8 mouse cellular contexts compared by ENCODE assay signal in the genomic region with DNA sequence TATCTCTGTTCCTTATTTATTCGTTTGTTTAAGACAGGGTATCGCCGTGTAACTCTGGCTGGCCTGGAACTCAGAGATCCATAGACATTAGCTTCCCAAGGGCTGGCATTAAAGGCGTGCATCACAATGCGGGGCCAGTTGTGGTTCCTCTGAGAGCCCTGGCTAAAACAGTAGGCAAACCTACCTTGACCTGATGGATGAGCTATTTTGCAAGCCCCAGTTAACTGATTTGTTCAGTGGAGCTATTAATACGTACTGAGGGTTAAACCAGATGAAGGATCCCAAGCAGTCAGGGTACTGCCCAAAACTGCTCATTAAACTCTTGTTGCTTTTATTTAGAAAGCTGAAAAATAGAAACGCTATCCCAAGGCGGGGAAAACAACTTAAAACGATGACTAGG. TPM values are rescaled to one million over a fixed set of nuclear protein-coding genes. Genes with fewer than 3 reads are reported as not detected.
DNase-seq lines count a peak whose midpoint lies in the region; ATAC-seq lines count a peak whose summit lies in the region.

No protein-coding gene starts in this region.

- H3K4me3 ChIP-seq in megakaryocyte, embryonic 14.5 days (replicated peaks), result peak overlapping the region; percentile 94
- peak overlapping the region; percentile 80 for H3K4me3 ChIP-seq in limb, embryonic 11.5 days (ENCODE audit: low read depth, low read length)
- peak overlapping the region; percentile 89 for H3K4me3 ChIP-seq in stomach, embryonic 15.5 days (replicated peaks)

- H3K4me2 ChIP-seq in limb, embryonic 11.5 days (ENCODE audit: low read depth, severe bottlenecking), result peak overlapping the region; percentile 68
- H3K4me2 ChIP-seq in stomach, embryonic 15.5 days, result peak overlapping the region; percentile 62

- H3K9ac ChIP-seq in limb, embryonic 11.5 days (ENCODE audit: low read length), result peak overlapping the region; percentile 56
- peak overlapping the region; percentile 49 for H3K9ac ChIP-seq in stomach, embryonic 15.5 days

- no peak overlapping the region for H3K27ac ChIP-seq in limb, embryonic 11.5 days (replicated peaks; ENCODE audit: low read depth, low read length)
- peak overlapping the region; percentile 77 for H3K27ac ChIP-seq in stomach, embryonic 15.5 days

- H3K4me1 ChIP-seq in megakaryocyte, embryonic 14.5 days, result peaks cover 59% of the 10 kb centered on the region
- peaks cover 4% of the 10 kb centered on the region for H3K4me1 ChIP-seq in limb, embryonic 11.5 days (ENCODE audit: control insufficient read depth, insufficient read depth, low read length)
- peaks cover 10% of the 10 kb centered on the region for H3K4me1 ChIP-seq in stomach, embryonic 15.5 days

- H3K36me3 ChIP-seq in megakaryocyte, embryonic 14.5 days (replicated peaks; ENCODE audit: low read length), result peaks cover 22% of the 10 kb centered on the region
- H3K36me3 ChIP-seq in limb, embryonic 11.5 days (ENCODE audit: control insufficient read depth, insufficient read depth, low read length), result peaks cover 2% of the 10 kb centered on the region; the same call in 1 of the 2 replicates
- peaks cover 3% of the 10 kb centered on the region; the same call in 1 of the 2 replicates for H3K36me3 ChIP-seq in stomach, embryonic 15.5 days

- DNase-seq in cerebellum, postnatal 10 days, result no peak
- DNase-seq in limb, embryonic 11.5 days (ENCODE audit: low spot score), result no peak
- DNase-seq in adrenal gland, postnatal 25 days, result no peak
- DNase-seq in gastrocnemius, postnatal 25 days, result no peak

- no peaks in the 10 kb centered on the region for H3K27me3 ChIP-seq in megakaryocyte, embryonic 14.5 days (replicated peaks)
- H3K27me3 ChIP-seq in limb, embryonic 11.5 days (ENCODE audit: control insufficient read depth, insufficient read depth, low read length), result no peaks in the 10 kb centered on the region
- no peaks in the 10 kb centered on the region for H3K27me3 ChIP-seq in stomach, embryonic 15.5 days (replicated peaks)

- ATAC-seq in cerebellum, adult (ENCODE audit: insufficient number of reproducible peaks, low FRiP score, low TSS enrichment), result 0 out of 2 replicates have a peak, but pooled peaks have one; percentile 2
- ATAC-seq in megakaryocyte, adult 5-6 weeks (ENCODE audit: poor library complexity, severe bottlenecking), result no peak
- ATAC-seq in limb, embryonic 11.5 days (ENCODE audit: insufficient number of reproducible peaks, low FRiP score, low TSS enrichment, low read depth), result no peak
- ATAC-seq in stomach, embryonic 15.5 days (ENCODE audit: insufficient read depth, low FRiP score, low read depth), result peak; percentile 4; the same call in 1 of the 2 replicates

- H3K9me3 ChIP-seq in megakaryocyte, embryonic 14.5 days, result no peaks in the 10 kb centered on the region
- H3K9me3 ChIP-seq in limb, embryonic 11.5 days (ENCODE audit: control insufficient read depth, low read length), result no peaks in the 10 kb centered on the region
- no peaks in the 10 kb centered on the region for H3K9me3 ChIP-seq in stomach, embryonic 15.5 days

- WGBS in limb, embryonic 11.5 days, result 35% methylated on average over 9 of the region's 9 CpGs
- 31% methylated on average over 9 of the region's 9 CpGs for WGBS in stomach, embryonic 15.5 days

RNA-seq across cellular contexts. Expression of a gene that starts 0.6 kb away (rescaled TPM):
- polyA plus RNA-seq in megakaryocyte, embryonic 14.5 days (2012; ENCODE audit: insufficient read depth, low replicate concordance), result 24.0 and 57.2 TPM in 2 replicates
- 71.2 and 73.2 TPM in 2 replicates for total RNA-seq in megakaryocyte, adult 5-6 weeks (2015)
- total RNA-seq in megakaryocyte, adult 5-6 weeks (2017), result 74.8 and 86.9 TPM in 2 replicates
- 245 and 250 TPM in 2 replicates for polyA plus RNA-seq in limb, embryonic 11.5 days (2014; fragmentation: Nextera tagmentation; extraction: Ambion mirVana)
- polyA plus RNA-seq in stomach, embryonic 15.5 days (2015; fragmentation: Nextera tagmentation; extraction: Ambion mirVana), result 215 and 221 TPM in 2 replicates
- total RNA-seq in adrenal gland, postnatal 25 days (2021), result 181 and 195 TPM in 2 replicates
- total RNA-seq in gastrocnemius, postnatal 25 days (2021), result 100 to 1,000 TPM in 1 of 2 experiments, 10 to 100 TPM in 1; 99.2 to 113 TPM

RNA-seq across cellular contexts. Expression of a gene that starts 15.8 kb away (rescaled TPM):
- 167 and 296 TPM in 2 replicates for polyA plus RNA-seq in megakaryocyte, embryonic 14.5 days (2012; ENCODE audit: insufficient read depth, low replicate concordance)
- 11.4 and 12.9 TPM in 2 replicates for total RNA-seq in megakaryocyte, adult 5-6 weeks (2015)
- 8.2 and 13.1 TPM in 2 replicates for total RNA-seq in megakaryocyte, adult 5-6 weeks (2017)
- 36.3 and 36.6 TPM in 2 replicates for polyA plus RNA-seq in limb, embryonic 11.5 days (2014; fragmentation: Nextera tagmentation; extraction: Ambion mirVana)
- polyA plus RNA-seq in stomach, embryonic 15.5 days (2015; fragmentation: Nextera tagmentation; extraction: Ambion mirVana), result 34.6 and 37.9 TPM in 2 replicates
- total RNA-seq in adrenal gland, postnatal 25 days (2021), result 109 and 115 TPM in 2 replicates
- total RNA-seq in gastrocnemius, postnatal 25 days (2021), result 10 to 100 TPM; 10.6 to 12.9 TPM

RNA-seq across cellular contexts. Expression of a gene that starts 31.2 kb away (rescaled TPM):
- polyA plus RNA-seq in megakaryocyte, embryonic 14.5 days (2012; ENCODE audit: insufficient read depth, low replicate concordance), result 7.3 and 17.6 TPM in 2 replicates
- total RNA-seq in megakaryocyte, adult 5-6 weeks (2015), result 14.1 and 27.8 TPM in 2 replicates
- 30.9 and 31.3 TPM in 2 replicates for total RNA-seq in megakaryocyte, adult 5-6 weeks (2017)
- 314 and 321 TPM in 2 replicates for polyA plus RNA-seq in limb, embryonic 11.5 days (2014; fragmentation: Nextera tagmentation; extraction: Ambion mirVana)
- polyA plus RNA-seq in stomach, embryonic 15.5 days (2015; fragmentation: Nextera tagmentation; extraction: Ambion mirVana), result 181 and 191 TPM in 2 replicates
- total RNA-seq in adrenal gland, postnatal 25 days (2021), result 107 and 153 TPM in 2 replicates
- total RNA-seq in gastrocnemius, postnatal 25 days (2021), result 10 to 100 TPM; 46.7 to 51.8 TPM

RNA-seq across cellular contexts. Expression of a gene that starts 35.5 kb away (rescaled TPM):
- polyA plus RNA-seq in megakaryocyte, embryonic 14.5 days (2012; ENCODE audit: insufficient read depth, low replicate concordance), result 4.5 TPM in 1 of 2 replicates, not detected in the other
- total RNA-seq in megakaryocyte, adult 5-6 weeks (2015), result 3.9 and 5.9 TPM in 2 replicates
- total RNA-seq in megakaryocyte, adult 5-6 weeks (2017), result 15.7 and 19.1 TPM in 2 replicates
- 8.2 TPM in 2 replicates for polyA plus RNA-seq in limb, embryonic 11.5 days (2014; fragmentation: Nextera tagmentation; extraction: Ambion mirVana)
- polyA plus RNA-seq in stomach, embryonic 15.5 days (2015; fragmentation: Nextera tagmentation; extraction: Ambion mirVana), result 14.8 and 17.1 TPM in 2 replicates
- total RNA-seq in adrenal gland, postnatal 25 days (2021), result 310 and 356 TPM in 2 replicates
- total RNA-seq in gastrocnemius, postnatal 25 days (2021), result 10 to 100 TPM; 13.5 to 19.4 TPM

Comparison
In these comparisons a context has a peak if more than half of its experiments do, and no peak if none do; other contexts are left out.
1. ATAC-seq: peak in cerebellum, adult (single experiment) and stomach, embryonic 15.5 days (single experiment); none in megakaryocyte, adult 5-6 weeks (single experiment) and limb, embryonic 11.5 days (single experiment).
2. Peak in every context shown above with its lines, with median percentiles within 50 percentile points of each other: H3K4me3 ChIP-seq.